Mouse (Mus musculus) bone marrow macrophage, adult 2 months (primary cell): ENCODE data around the gene Rab26.

Experiments
- CTCF ChIP-seq: IDR thresholded peaks from 2 replicates; pipeline ENCODE4 v1.5.1; 2012; ENCODE audit warnings: low read depth, mild to moderate bottlenecking, low read length, moderate library complexity
- POLR2A ChIP-seq: IDR thresholded peaks from 2 replicates; pipeline ENCODE4 v1.6.1; 2012; ENCODE audit warnings: mild to moderate bottlenecking, low read depth, low read length, borderline replicate concordance

- no peak for TF ChIP-seq POLR2A
- no peak for TF ChIP-seq CTCF
Observed at GRCm38 (mm10) chr17:24564422-24564821, 30.4 kb upstream of the Rab26 start.
